Mouse (Mus musculus): ENCODE measurements at regions not wholly inside any gene's neighbourhood (a gene's known extent, or its start where the extent isn't known, plus 50 kb on each side); places are given as distances from the start of the nearest gene placed in this dataset.

- no peak for DNase-seq (ENCODE audit: low spot score)
- no peak for ATAC-seq (ENCODE audit: low FRiP score, low read depth)
- no peaks in the 10 kb centered on the region for H3K36me3 ChIP-seq (ENCODE audit: control insufficient read depth, insufficient read depth, low read length)
- H3K4me1 ChIP-seq (ENCODE audit: control insufficient read depth, insufficient read depth, low read length): 0 out of 2 replicates have a peak, but pooled peaks cover 3% of the 10 kb centered on the region
- no peak overlapping the region for H3K9ac ChIP-seq (ENCODE audit: low read depth, low read length, severe bottlenecking)
- H3K4me2 ChIP-seq (replicated peaks; ENCODE audit: low read depth, low read length, severe bottlenecking): peak overlapping the region; percentile 28; the same call in 1 of the 2 replicates
- 10% methylated on average over 27 of the region's 27 CpGs for WGBS
- H3K4me3 ChIP-seq (replicated peaks; ENCODE audit: low read length): no peak overlapping the region
- H3K9me3 ChIP-seq (ENCODE audit: control insufficient read depth, low read length): no peaks in the 10 kb centered on the region
- H3K27me3 ChIP-seq (ENCODE audit: control insufficient read depth, insufficient read depth, low read length): no peaks in the 10 kb centered on the region
- TF ChIP-seq POLR2A (IDR thresholded peaks at IDR 0.05; ENCODE audit: borderline replicate concordance, extremely low read depth, insufficient read depth, insufficient read length): no peak
- H3K27ac ChIP-seq (replicated peaks; ENCODE audit: low read depth, low read length): no peak overlapping the region
Observed at GRCm38 (mm10) chr6:89235416-89236075, 126.9 kb downstream of the Plxna1 start.

DNA sequence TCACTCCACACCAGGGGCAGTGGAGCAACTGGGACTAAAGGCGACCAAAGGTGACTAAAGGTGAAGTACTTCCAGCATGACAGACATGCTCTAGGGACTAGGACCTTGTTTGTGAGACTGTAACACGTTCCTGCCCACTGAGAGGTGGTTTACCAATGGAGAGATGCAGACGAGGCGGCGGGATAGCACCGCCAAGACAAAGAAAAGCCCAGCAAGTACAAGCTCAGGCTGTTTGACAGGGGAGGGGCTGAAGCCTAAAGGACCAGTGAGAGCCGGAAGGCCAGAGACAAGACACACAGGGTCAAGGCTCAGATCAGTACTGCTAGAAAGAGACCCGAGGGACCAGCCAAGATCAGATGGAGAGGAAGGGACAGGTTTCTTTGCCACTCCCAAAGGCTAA, 126.2 kb downstream of the Plxna1 start:
- Histone ChIP-seq H3K36me3 (ENCODE audit: control insufficient read depth, insufficient read depth, low read length) (no peaks in the 10 kb centered on the region), H3K9ac (ENCODE audit: low read depth, low read length, severe bottlenecking) (no peak overlapping the region), H3K4me2 (replicated peaks; ENCODE audit: low read depth, low read length, severe bottlenecking) (no peak overlapping the region), H3K27ac (replicated peaks; ENCODE audit: low read depth, low read length) (no peak overlapping the region), H3K9me3 (ENCODE audit: control insufficient read depth, low read length) (no peaks in the 10 kb centered on the region), H3K27me3 (ENCODE audit: control insufficient read depth, insufficient read depth, low read length) (no peaks in the 10 kb centered on the region), H3K4me1 (ENCODE audit: control insufficient read depth, insufficient read depth, low read length) (0 out of 2 replicates have a peak, but pooled peaks cover 3% of the 10 kb centered on the region), H3K4me3 (replicated peaks; ENCODE audit: low read length) (no peak overlapping the region)
- TF ChIP-seq POLR2A (IDR thresholded peaks at IDR 0.05; ENCODE audit: borderline replicate concordance, extremely low read depth, insufficient read depth, insufficient read length): no peak
- DNase-seq (ENCODE audit: low spot score) (no peak), ATAC-seq (ENCODE audit: low FRiP score, low read depth) (no peak)
- 26% methylated on average over 8 of the region's 8 CpGs for WGBS

GRCm38 (mm10) chr6:89236892-89237646, 125.4 kb downstream of the Plxna1 start:
- Histone ChIP-seq H3K4me2 (replicated peaks; ENCODE audit: low read depth, low read length, severe bottlenecking) (no peak overlapping the region), H3K4me1 (ENCODE audit: control insufficient read depth, insufficient read depth, low read length) (0 out of 2 replicates have a peak, but pooled peaks cover 3% of the 10 kb centered on the region), H3K9me3 (ENCODE audit: control insufficient read depth, low read length) (no peaks in the 10 kb centered on the region), H3K4me3 (replicated peaks; ENCODE audit: low read length) (no peak overlapping the region), H3K9ac (ENCODE audit: low read depth, low read length, severe bottlenecking) (no peak overlapping the region), H3K27ac (replicated peaks; ENCODE audit: low read depth, low read length) (no peak overlapping the region), H3K36me3 (ENCODE audit: control insufficient read depth, insufficient read depth, low read length) (no peaks in the 10 kb centered on the region), H3K27me3 (ENCODE audit: control insufficient read depth, insufficient read depth, low read length) (no peaks in the 10 kb centered on the region)
- WGBS: 83% methylated on average over 10 of the region's 10 CpGs
- TF ChIP-seq POLR2A (IDR thresholded peaks at IDR 0.05; ENCODE audit: borderline replicate concordance, extremely low read depth, insufficient read depth, insufficient read length): no peak
- no peak for DNase-seq (ENCODE audit: low spot score)
- ATAC-seq (ENCODE audit: low FRiP score, low read depth): no peak

DNA sequence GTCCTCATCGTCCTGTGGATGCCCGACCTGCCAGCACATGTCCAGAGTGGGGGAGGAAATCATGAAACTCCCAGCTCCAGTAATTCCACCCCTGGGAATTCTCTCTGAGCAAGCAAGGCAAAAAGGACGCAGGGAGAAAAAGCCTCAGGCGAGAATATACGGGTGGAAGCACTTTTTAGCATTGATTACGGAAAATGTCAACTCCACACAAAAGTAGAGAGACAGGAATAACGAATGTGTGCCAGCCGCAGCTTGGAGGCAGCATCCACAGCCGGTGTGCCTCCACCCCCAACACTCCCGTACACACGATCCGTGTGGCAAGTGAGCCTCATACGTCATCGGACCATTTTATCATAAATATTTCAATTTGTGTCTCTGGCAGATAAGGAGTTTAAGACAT, 123.5 kb downstream of the Plxna1 start:
- TF ChIP-seq POLR2A (IDR thresholded peaks at IDR 0.05; ENCODE audit: borderline replicate concordance, extremely low read depth, insufficient read depth, insufficient read length): no peak
- H3K27me3 ChIP-seq (ENCODE audit: control insufficient read depth, insufficient read depth, low read length): no peaks in the 10 kb centered on the region
- no peak overlapping the region for H3K27ac ChIP-seq (replicated peaks; ENCODE audit: low read depth, low read length)
- no peak for ATAC-seq (ENCODE audit: low FRiP score, low read depth)
- no peak for DNase-seq (ENCODE audit: low spot score)
- H3K4me1 ChIP-seq (ENCODE audit: control insufficient read depth, insufficient read depth, low read length): 0 out of 2 replicates have a peak, but pooled peaks cover 3% of the 10 kb centered on the region
- no peak overlapping the region for H3K4me3 ChIP-seq (replicated peaks; ENCODE audit: low read length)
- H3K36me3 ChIP-seq (ENCODE audit: control insufficient read depth, insufficient read depth, low read length): no peaks in the 10 kb centered on the region
- H3K4me2 ChIP-seq (replicated peaks; ENCODE audit: low read depth, low read length, severe bottlenecking): no peak overlapping the region
- no peak overlapping the region for H3K9ac ChIP-seq (ENCODE audit: low read depth, low read length, severe bottlenecking)
- H3K9me3 ChIP-seq (ENCODE audit: control insufficient read depth, low read length): no peaks in the 10 kb centered on the region
- 53% methylated on average over 14 of the region's 14 CpGs for WGBS

DNA sequence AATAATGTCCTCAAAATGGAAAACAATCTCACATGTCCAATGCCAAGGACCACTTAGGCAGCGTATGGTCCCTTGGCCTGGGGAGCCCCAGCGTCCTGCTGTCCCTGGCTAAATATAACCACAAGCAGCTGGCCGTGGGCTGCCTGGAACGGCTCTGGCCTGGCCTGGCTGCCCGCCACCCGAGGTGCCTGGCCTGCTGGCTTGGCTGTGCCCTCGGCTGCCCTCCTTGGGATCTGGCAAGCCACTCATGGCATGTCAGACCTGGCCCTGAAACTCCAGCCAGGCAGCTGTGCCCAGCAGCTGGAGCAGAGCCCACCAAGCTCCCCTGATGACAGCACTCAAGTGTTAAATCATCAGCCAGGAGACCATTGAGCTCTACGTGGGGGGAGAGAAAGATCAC, 122.9 kb downstream of the Plxna1 start:
- Histone ChIP-seq H3K27me3 (ENCODE audit: control insufficient read depth, insufficient read depth, low read length) (no peaks in the 10 kb centered on the region), H3K36me3 (ENCODE audit: control insufficient read depth, insufficient read depth, low read length) (no peaks in the 10 kb centered on the region), H3K9me3 (ENCODE audit: control insufficient read depth, low read length) (no peaks in the 10 kb centered on the region), H3K27ac (replicated peaks; ENCODE audit: low read depth, low read length) (no peak overlapping the region), H3K9ac (ENCODE audit: low read depth, low read length, severe bottlenecking) (no peak overlapping the region), H3K4me2 (replicated peaks; ENCODE audit: low read depth, low read length, severe bottlenecking) (no peak overlapping the region), H3K4me1 (ENCODE audit: control insufficient read depth, insufficient read depth, low read length) (0 out of 2 replicates have a peak, but pooled peaks cover 3% of the 10 kb centered on the region), H3K4me3 (replicated peaks; ENCODE audit: low read length) (no peak overlapping the region)
- ATAC-seq (ENCODE audit: low FRiP score, low read depth) (peak; percentile 46; the same call in 1 of the 2 replicates), DNase-seq (ENCODE audit: low spot score) (no peak)
- no peak for TF ChIP-seq POLR2A (IDR thresholded peaks at IDR 0.05; ENCODE audit: borderline replicate concordance, extremely low read depth, insufficient read depth, insufficient read length)
- 32% methylated on average over 8 of the region's 8 CpGs for WGBS
